Mouse (Mus musculus) cerebellum, adult 2 months (tissue): Measurements from ENCODE around the gene Dcbld1.

Source experiments
- CTCF ChIP-seq: fragments of 200-500 bp; IDR thresholded peaks from 2 replicates; pipeline ENCODE4 v1.5.1; 2011; ENCODE audit warnings: low read depth, mild to moderate bottlenecking, control low read depth, low read length, moderate library complexity, borderline replicate concordance; ENCODE audit not compliant: insufficient read depth
- POLR2A ChIP-seq: fragments of 200-500 bp; IDR thresholded peaks from 2 replicates; pipeline ENCODE4 v1.6.1; 2011; ENCODE audit warnings: low read length, control low read depth, borderline replicate concordance; ENCODE audit not compliant: insufficient read depth

DNA sequence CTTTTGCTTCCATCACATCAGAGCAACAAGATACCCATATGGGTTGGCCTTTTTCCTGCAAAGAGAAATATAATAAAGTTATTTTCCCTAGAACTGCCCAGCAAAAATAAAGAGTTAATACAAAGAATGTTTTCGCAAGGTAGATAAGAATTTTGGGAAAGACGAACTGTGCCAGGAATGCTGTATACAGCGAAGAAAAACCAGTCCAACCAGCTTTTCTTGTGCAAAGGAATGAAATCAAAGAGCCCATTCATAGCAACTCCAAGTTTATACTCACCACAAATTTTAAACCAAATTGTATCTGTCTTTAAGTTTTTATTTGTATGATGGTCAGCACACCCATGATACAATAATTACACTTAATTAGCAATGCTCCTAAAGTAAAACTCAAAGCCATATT lies 13.8 kb upstream of the Dcbld1 start:
- TF ChIP-seq CTCF, result no peak
- TF ChIP-seq POLR2A, result no peak
